Mouse (Mus musculus) heart, postnatal 14 days (tissue): ENCODE results near the gene Lifr. TPM values are rescaled to one million over a fixed set of nuclear protein-coding genes. Genes with fewer than 3 reads are reported as not detected.

Experiments
- DNase-seq, 2 experiments: peaks; one replicate each; pipeline ENCODE4 v3.0.0; 2021 to 2022
- intact Hi-C: fragments of 180-260 bp; cut with DNase I; formaldehyde crosslinking; loops from one replicate; pipeline ENCODE4 v1.15.1; 2025
- total RNA-seq, 2 experiments: library from RNA; stranded (reverse); gene quantifications; 2 replicates each; pipeline ENCODE4 v1.2.3; 2021

Lifr gene
- total RNA-seq, 2 experiments from 2014 or later, result 57.6 to 63.2 TPM

GRCm38 (mm10) chr15:7194748-7195221 is 104.4 kb downstream of the Lifr start:
- DNase-seq, result no peak
- intact Hi-C loops, result no loop called here

- intact Hi-C loops, result no loop called here
- no peak for DNase-seq
These were observed 107.4 kb downstream of the Lifr start for GRCm38 (mm10) chr15:7197652-7198445.

GRCm38 (mm10) chr15:7198816-7199215 is 108.4 kb downstream of the Lifr start:
- DNase-seq, result no peak
- intact Hi-C loops, result no loop called here

DNA sequence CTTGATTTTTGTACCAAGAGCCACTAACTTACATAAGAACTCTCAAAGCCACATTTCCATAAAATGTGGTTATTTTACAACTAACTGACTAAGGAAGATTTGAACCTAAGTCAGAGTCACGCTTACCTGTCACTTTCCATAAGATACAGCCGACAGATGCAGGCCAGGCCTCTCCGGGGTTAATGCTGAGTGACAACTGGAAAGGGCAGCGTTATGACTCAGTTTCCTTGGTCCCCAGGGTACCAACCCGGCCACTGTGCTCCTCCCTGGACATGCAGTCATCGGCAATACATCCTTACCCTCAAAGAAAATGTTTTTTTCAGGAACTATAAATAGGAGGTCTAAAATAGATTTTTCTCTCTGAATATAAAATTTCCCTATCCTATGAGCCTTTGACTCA is 109.9 kb downstream of the Lifr start:
- no peak for DNase-seq
- intact Hi-C loops, result no loop called here

DNA sequence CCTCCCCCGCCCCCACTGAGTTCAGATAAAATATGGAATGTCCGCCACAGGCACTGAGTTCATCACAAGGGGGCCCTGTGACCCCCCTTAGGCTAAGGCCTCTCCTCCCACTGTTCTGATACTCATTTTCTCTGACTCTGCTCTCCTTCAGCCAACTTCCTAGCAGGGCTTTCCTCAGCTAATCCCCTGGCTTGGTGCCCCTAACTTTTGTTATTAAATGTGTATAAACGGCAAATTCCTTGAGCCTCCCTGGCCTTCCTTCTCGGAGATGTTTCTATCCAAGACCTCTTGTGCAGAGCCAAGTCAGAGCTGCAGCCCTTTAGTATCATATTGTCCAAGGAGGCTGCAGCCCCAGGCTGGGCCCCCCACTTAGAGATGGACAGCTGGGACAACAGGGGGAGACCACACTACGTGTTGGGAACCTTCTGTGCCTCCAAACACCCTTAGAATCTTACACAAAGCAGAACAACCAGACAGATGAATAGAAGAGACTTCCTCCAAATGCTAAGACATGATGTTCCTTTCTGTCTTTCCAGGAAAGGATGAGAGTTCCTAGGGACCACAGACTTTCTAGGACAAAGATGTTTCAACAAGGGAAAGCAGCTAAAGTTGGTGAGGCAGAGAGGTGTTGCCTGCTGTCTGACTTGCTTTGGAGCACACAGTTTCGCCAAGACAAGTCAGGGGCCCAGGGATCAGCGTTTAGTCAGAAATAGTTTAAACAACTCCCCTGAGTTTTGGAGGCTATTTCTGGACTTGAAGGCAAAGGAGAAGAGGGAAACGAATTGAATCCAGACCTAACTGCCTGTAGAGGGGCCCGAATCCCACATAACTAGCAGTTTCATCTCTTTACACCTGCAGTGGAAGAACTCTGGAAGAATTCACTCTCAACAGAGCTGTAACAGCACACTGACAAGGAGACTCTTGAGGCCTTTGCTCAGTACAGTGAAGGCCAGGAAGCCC is 111.3 kb downstream of the Lifr start:
- peak in 1 of 2 experiments; percentile 41 for DNase-seq
- intact Hi-C loops, result no loop called here

DNA sequence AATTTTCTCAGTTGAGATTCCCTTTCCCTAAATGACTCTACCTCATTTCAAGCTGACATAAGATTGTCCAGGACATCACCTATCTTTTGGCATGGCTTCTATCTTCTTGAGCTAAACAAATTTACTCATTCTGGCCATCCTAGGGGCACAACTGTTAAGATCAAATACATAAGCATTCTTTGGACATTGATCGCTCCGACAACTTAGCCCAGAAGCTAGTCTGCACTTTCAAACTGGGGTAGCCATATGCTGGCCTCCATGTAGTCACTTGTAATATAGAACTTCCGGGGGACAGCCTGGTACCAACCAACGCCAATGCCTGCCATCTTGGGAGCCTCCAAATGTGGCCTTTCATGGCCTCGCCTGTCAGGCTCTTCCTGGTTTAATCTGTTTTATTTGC is 112.6 kb downstream of the Lifr start:
- intact Hi-C loops, result no loop called here
- no peak for DNase-seq

- peak; percentile 62 to 80 for DNase-seq
- intact Hi-C loops, result no loop called here
These were observed 113.4 kb downstream of the Lifr start for GRCm38 (mm10) chr15:7203606-7204330.

DNA sequence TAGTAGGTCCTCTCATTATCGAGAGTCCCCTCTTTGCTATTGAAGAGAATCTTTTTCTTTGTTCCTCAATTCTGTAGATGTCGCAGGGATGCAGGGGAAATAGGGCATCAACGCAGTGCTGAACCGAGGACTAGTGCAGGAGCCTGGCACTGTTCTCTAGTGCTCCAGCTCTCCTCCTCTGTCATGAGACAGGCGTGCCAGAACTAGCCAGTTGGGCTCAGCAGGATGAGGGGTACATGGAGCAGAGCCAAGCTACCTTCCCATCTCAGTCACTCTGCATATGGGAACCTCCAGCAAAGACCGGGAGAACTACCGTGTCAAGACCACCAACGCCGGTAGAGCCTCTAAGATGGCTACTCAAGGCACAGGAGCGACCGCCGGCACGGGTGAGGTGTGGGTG is 114.5 kb downstream of the Lifr start:
- no peak for DNase-seq
- intact Hi-C loops, result no loop called here

DNA sequence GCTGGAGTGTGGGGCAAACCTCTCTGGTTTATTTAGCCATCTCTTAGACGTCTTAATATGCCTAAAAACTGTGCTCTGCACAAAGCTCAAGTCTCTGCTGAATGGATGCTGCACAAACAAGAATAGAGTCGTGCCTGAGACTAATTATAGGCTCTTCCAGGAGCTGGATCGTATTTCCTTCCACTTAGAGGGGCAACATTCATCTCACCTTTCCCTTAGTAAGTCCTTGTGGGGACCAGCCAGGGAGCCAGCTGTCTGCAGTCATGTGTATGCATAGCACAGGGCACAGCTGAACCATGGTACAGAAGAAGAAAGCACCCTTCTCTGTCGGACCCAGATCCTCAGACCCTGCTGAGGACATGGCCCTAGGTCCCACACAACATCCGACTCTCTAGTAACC is 115.7 kb downstream of the Lifr start:
- no peak for DNase-seq
- intact Hi-C loops, result no loop called here

DNA sequence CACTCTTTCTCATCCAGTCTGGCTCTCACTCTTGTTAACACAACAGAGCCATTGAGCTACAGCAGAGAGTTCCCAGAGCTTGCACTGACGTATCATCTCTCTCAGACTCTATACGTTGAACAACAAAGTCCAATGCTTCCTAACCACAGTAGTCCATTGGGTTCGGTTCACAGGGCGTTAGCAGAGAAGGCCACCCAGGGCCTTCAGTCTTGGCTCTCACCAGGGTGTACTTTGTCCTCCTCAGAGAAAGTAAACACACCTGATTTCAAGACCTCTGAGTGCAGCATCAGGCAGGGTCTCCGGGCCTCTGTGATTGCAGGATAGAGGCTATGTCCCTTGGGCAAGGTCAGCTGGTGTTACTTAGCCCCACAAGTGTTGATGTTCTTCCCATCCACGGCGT is 116.9 kb downstream of the Lifr start:
- intact Hi-C loops, result no loop called here

GRCm38 (mm10) chr15:7208180-7208579 is 117.8 kb downstream of the Lifr start:
- intact Hi-C loops, result no loop called here
- no peak for DNase-seq

More for the DNA sequence above, 116.9 kb downstream of the Lifr start:
- no peak for DNase-seq

- intact Hi-C loops, result no loop called here
- DNase-seq, result peak; percentile 70
These were observed 123.3 kb downstream of the Lifr start for GRCm38 (mm10) chr15:7213683-7214082.

DNA sequence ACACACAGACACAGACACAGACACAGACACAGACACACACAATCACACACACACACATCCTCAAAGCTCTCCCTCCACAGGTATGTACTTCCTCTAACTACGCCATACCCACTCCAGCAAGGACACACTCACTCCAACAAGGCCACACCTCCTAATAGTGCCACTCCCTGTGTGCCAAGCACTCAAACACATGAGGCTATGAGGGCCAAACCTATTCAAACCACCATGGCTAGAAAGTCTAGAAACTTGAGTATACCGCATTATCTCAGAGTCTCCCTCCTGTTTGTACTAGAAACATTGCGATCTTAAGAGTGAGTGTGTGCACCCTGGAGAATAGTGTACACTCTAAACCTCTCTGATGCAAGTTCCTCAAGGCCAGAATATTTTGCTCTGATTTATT is 125.4 kb downstream of the Lifr start:
- intact Hi-C loops, result no loop called here
- no peak for DNase-seq

DNA sequence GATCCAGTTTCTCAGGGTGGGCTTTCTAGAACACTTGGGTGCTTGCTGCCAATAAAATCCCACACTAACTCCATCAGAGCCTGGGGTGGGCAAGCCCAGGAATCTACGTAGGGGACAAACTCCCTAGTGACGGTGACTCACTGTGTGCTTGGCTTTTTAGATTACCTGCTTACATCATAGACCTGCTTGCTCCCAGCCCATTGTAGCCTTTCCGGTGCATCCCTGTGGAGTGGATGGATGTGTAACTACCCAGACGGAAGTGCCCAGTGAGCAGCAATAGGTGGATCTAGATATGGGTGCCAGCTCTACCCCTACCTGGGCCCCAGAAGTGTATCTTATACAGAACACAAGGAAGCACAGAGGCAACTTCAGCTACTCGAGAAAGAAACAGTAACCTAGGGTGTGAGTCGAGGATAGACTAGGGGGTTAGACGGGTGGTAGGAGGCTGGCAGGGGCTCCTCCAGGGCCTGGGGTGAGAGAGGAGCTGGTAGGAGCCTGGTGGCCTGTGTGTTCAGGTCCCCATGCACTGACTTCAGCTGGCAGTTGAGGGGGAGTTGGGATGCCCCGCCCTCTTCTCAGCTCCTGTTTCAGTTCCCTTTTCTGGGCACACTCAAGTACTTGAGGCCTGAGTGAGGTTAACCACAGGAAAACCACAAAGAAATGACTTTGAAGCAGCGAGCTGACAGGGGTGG is 126.3 kb downstream of the Lifr start:
- no peak for DNase-seq
- intact Hi-C loops, result no loop called here

DNA sequence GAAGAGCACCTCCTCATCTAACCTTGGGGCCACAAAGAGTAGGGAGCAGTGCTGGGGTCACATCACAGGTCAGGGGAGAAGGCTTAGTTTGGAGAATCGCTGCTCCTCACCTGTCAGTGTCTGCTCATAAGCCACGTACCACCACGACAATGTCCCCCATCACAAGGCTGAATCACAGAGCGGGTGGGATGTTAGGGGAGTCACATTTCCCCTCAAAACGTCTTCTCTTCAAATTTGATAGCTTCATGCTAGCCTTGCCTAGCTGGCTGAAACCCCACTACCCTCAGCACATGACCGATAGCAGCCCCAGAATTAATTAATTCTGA is 126.8 kb downstream of the Lifr start:
- intact Hi-C loops, result no loop called here
- no peak for DNase-seq

- DNase-seq, result peak; percentile 53 to 63
- intact Hi-C loops, result loop anchor here (5.0 to 10.0 kb wide), 2 partner anchors 46 to 598 kb away; no protein-coding TSS in a partner anchor
These were observed 132.4 kb downstream of the Lifr start for GRCm38 (mm10) chr15:7222809-7223208.

DNA sequence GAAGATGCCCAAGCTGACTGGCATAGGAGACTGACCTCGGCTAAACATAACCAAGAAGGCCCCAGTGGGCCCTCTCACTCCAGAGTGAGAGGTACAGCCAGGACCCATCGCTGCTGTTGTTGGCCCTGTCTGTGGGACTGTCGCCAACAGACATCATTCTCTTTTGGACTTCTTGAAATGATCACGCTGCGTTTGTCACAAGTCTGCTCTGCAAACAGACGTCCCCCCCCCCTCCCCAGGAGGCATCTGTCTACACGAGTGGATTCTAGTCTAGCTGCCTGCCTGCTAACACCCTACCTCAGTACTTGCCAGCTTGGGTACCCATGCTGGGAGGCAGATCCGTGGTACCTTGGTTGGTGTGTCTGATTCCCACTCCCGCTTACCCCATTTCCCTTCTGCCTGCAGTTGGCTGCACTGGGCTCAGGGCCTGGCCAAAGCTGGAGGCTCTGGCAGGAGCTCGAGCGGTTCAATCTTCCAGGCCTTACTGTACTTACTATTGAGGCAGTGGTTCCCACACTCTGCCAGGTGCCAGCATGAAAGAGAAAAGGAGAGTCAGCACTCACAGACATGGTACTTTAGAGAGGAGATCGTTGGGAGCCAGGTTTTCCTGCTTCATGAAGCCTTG is 133.8 kb downstream of the Lifr start:
- peak in 1 of 2 experiments; percentile 43 for DNase-seq
- intact Hi-C loops, result loop anchor here (5.0 to 10.0 kb wide), 2 partner anchors 47 to 599 kb away; no protein-coding TSS in a partner anchor

DNA sequence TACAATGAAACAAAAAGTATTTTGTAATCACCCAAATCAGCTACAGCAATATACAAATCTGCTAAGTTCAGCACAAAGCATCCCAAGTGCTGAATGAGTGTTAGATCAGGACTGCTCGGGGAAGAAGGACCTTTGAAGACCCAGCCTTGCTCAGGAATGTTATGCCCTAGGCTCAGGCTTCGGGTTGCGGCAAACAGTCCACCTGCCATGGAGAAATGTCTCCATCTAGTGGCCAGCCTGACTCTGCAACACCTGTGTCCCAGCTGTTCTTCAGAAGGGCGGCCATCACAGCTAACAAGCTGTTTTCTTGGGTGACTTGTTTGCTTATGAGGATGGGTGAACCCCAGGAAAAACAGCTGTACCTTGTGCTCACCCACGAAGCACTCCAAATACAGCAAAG is 135.8 kb downstream of the Lifr start:
- intact Hi-C loops, result loop anchor here (1.0 to 10.0 kb wide), 6 partner anchors 92 to 601 kb away; no protein-coding TSS in a partner anchor
- peak; percentile 83 to 91 for DNase-seq

GRCm38 (mm10) chr15:7233393-7234090 is 143.1 kb downstream of the Lifr start:
- no peak for DNase-seq
- intact Hi-C loops, result no loop called here
